Mouse (Mus musculus): ENCODE measurements around the gene Hsd17b7. TPM values are rescaled to one million over a fixed set of nuclear protein-coding genes. Genes with fewer than 3 reads are reported as not detected.
A peak's percentile ranks its signal among the peaks of the same experiment; 100 is the strongest.

Gene Hsd17b7
- total and polyA plus RNA-seq, 2 experiments from 2014 or later = 23.8 to 29.4 TPM

DNA sequence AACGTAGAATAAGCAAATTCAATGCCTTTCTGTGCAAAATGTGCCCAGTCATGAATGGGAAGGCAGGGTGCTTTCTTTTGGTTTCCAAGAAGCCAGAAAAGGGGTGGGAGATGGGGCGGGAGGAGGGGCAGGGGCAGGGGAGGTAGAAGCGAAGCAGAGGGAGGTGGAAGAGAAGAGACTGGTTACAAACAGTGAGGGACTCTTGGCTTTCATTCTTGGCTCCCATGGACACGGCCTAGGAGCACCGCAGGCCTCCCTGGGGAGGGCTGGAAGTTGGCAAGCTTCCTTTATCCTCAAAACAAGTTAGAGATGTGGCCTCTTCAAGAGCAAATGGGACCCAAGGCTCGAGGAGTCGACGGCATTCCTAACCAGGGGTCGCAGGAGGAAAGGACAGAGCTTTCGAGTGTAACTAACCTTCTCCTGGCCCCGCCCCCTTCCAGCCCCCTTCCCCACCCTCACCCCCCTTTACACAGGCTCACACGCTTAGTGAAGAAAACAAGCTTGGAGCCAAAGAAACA, 40.5 kb downstream of the Hsd17b7 start, which contains the start of gene Ccdc190:
Ccdc190 (plus strand) TSS at position 195 of the 518 bp plus-strand sequence.
- 0 out of 2 replicates have a peak within 1 kb of the TSS, but pooled peaks have one; percentile 6 for H3K4me3 ChIP-seq (ENCODE audit: low read length)
- peak; percentile 91 for ATAC-seq
- H3K9ac ChIP-seq (replicated peaks; ENCODE audit: low read length) = no peak within 1 kb of the TSS; the same call in 1 of the 2 replicates
- peak within 1 kb of the TSS; percentile 70 for H3K27ac ChIP-seq
- H3K36me3 ChIP-seq (ENCODE audit: insufficient read depth, low read length) = no peaks in the 10 kb centered on the region
- no peaks in the 10 kb centered on the region for H3K9me3 ChIP-seq (ENCODE audit: low read length)
- no peaks in the 10 kb centered on the region for H3K4me1 ChIP-seq (ENCODE audit: insufficient read depth, low read length)
- WGBS = 10% methylated on average over 12 of the region's 12 CpGs
- peak within 1 kb of the TSS; percentile 45 for H3K4me2 ChIP-seq (ENCODE audit: low read depth, low read length)
- TF ChIP-seq CTCF (IDR thresholded peaks at IDR 0.05; ENCODE audit: low read depth) = no peak
- H3K27me3 ChIP-seq (ENCODE audit: insufficient read depth, low read length) = no peaks in the 10 kb centered on the region
- DNase-seq (ENCODE audit: low spot score) = peak; percentile 80

DNA sequence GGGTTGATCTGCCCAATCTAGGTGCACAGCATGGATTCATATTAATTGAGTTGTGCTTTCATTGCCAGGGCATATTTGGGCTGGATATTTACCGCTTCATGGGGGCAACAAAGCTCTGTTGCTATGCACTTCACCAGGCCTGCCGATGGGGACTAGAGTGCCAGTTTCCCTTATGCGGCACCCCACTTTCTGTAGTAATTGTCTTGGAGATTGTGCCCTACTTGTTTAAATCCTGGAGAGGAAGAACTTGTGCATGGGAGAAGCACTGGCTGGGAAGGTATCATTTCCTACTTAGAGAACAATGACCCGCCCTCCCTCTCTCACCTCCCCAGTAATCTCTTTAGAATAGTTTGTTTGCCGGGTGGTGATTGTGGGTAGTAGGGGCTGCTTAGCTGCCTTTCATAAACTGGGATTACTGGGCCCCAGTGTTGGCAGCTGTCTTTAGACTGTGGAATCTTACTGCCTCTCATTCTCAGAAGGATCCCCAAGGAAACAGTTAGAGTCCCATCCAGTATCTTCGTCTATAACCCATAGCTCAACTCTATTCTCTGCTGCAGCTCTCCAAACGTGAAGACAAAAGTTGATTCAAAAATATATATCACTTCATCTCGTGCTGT, 41.2 kb downstream of the Hsd17b7 start:
- Histone ChIP-seq H3K9ac (replicated peaks; ENCODE audit: low read length) (no peak overlapping the region), H3K36me3 (ENCODE audit: insufficient read depth, low read length) (no peaks in the 10 kb centered on the region), H3K4me1 (ENCODE audit: insufficient read depth, low read length) (no peaks in the 10 kb centered on the region), H3K9me3 (ENCODE audit: low read length) (no peaks in the 10 kb centered on the region), H3K4me3 (ENCODE audit: low read length) (no peak overlapping the region), H3K27ac (peak overlapping the region; percentile 70), H3K4me2 (ENCODE audit: low read depth, low read length) (peak overlapping the region; percentile 45), H3K27me3 (ENCODE audit: insufficient read depth, low read length) (no peaks in the 10 kb centered on the region)
- DNase-seq (ENCODE audit: low spot score) (peak; percentile 30), ATAC-seq (peak; percentile 60)
- 39% methylated on average over 8 of the region's 8 CpGs for WGBS
- no peak for TF ChIP-seq CTCF (IDR thresholded peaks at IDR 0.05; ENCODE audit: low read depth)

DNA sequence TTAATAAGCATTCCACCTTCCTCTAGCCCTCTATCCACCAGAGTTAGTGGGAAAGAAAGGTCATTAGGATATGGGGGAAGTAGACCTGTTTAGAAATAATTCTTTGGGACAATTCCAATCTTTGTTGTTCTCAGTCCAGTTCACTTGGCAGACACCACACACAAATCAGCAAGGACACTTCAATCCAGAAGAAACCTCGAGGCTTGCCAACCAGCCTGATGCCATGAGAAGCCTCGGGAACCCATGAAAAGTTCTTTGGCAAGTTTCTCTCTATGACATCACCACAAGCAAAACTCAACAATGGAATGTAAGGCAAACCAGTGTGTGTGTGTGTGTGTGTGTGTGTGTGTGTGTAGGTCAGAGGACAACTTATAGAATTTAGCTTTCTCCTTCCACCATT, 44.5 kb downstream of the Hsd17b7 start:
- no peaks in the 10 kb centered on the region for H3K36me3 ChIP-seq (ENCODE audit: insufficient read depth, low read length)
- H3K9ac ChIP-seq (replicated peaks; ENCODE audit: low read length) = no peak overlapping the region
- no peak overlapping the region for H3K27ac ChIP-seq
- DNase-seq (ENCODE audit: low spot score) (peak; percentile 20), ATAC-seq (no peak)
- TF ChIP-seq CTCF (IDR thresholded peaks at IDR 0.05; ENCODE audit: low read depth) = no peak
- no peaks in the 10 kb centered on the region for H3K4me1 ChIP-seq (ENCODE audit: insufficient read depth, low read length)
- no peak overlapping the region for H3K4me3 ChIP-seq (ENCODE audit: low read length)
- 0 out of 2 replicates have a peak, but pooled peaks cover 4% of the 10 kb centered on the region for H3K27me3 ChIP-seq (ENCODE audit: insufficient read depth, low read length)
- 48% methylated on average over 2 of the region's 2 CpGs for WGBS
- H3K9me3 ChIP-seq (ENCODE audit: low read length) = no peaks in the 10 kb centered on the region
- no peak overlapping the region for H3K4me2 ChIP-seq (ENCODE audit: low read depth, low read length)

DNA sequence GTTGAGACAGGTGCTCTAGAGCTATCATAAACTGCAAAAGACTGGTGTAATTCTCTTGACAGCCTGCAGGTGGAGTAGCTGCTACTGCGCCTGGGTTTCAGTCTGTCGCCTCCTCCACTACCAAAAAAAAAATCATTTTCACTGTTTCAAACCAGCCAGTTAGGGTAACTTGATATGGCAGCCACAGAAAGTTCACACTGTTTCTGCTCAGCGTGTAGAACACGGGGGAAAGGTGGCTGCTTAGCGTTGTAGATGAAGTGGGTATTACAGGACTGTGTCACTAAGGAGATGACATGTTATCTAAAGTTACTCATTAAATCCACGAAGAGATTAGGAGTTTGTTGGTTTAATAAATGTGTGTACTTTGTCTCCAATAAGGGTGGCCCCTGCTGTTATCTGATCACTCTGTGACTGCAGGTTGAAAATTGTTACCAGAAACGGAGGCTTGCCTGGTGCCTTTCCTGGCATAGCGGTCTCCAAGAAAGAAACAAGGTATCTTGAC, 47.3 kb downstream of the Hsd17b7 start:
- DNase-seq (ENCODE audit: low spot score) (peak; percentile 66), ATAC-seq (no peak)
- peak; percentile 81 for TF ChIP-seq CTCF (IDR thresholded peaks at IDR 0.05; ENCODE audit: low read depth)
- H3K36me3 ChIP-seq (ENCODE audit: insufficient read depth, low read length) = no peaks in the 10 kb centered on the region
- no peak overlapping the region for H3K4me2 ChIP-seq (ENCODE audit: low read depth, low read length)
- H3K27me3 ChIP-seq (ENCODE audit: insufficient read depth, low read length) = 0 out of 2 replicates have a peak, but pooled peaks cover 4% of the 10 kb centered on the region
- no peak overlapping the region for H3K4me3 ChIP-seq (ENCODE audit: low read length)
- H3K4me1 ChIP-seq (ENCODE audit: insufficient read depth, low read length) = 0 out of 2 replicates have a peak, but pooled peaks cover 2% of the 10 kb centered on the region
- H3K27ac ChIP-seq = no peak overlapping the region
- 41% methylated on average over 8 of the region's 8 CpGs for WGBS
- no peaks in the 10 kb centered on the region for H3K9me3 ChIP-seq (ENCODE audit: low read length)
- no peak overlapping the region for H3K9ac ChIP-seq (replicated peaks; ENCODE audit: low read length)

DNA sequence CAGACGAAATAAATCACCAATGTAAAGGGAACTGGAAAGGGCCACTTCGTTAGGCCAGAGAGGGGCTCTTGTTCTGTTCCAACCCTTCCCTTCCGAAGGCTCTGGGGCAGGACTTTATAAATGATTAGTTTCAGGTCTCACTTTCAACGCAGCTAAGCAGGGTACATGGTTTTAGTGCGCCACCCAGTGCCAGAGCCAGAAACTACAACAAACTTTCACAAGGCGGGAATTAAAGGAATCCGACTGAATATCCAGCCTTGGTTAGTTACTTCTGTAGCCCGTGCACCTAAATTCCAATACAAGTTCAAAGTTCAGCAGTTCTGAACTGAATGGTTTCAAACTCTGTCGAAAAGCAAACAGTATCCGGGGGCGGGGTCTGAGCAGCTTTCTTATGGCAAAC, 49.8 kb downstream of the Hsd17b7 start:
- Histone ChIP-seq H3K4me2 (ENCODE audit: low read depth, low read length) (no peak overlapping the region), H3K9me3 (ENCODE audit: low read length) (no peaks in the 10 kb centered on the region), H3K36me3 (ENCODE audit: insufficient read depth, low read length) (no peaks in the 10 kb centered on the region), H3K4me3 (ENCODE audit: low read length) (no peak overlapping the region), H3K27ac (no peak overlapping the region), H3K9ac (replicated peaks; ENCODE audit: low read length) (no peak overlapping the region), H3K27me3 (ENCODE audit: insufficient read depth, low read length) (0 out of 2 replicates have a peak, but pooled peaks cover 4% of the 10 kb centered on the region), H3K4me1 (ENCODE audit: insufficient read depth, low read length) (0 out of 2 replicates have a peak, but pooled peaks cover 2% of the 10 kb centered on the region)
- TF ChIP-seq CTCF (IDR thresholded peaks at IDR 0.05; ENCODE audit: low read depth) = peak; percentile 90
- 4% methylated on average over 11 of the region's 11 CpGs for WGBS
- DNase-seq (ENCODE audit: low spot score) (peak; percentile 85), ATAC-seq (0 out of 2 replicates have a peak, but pooled peaks have one; percentile 55)

DNA sequence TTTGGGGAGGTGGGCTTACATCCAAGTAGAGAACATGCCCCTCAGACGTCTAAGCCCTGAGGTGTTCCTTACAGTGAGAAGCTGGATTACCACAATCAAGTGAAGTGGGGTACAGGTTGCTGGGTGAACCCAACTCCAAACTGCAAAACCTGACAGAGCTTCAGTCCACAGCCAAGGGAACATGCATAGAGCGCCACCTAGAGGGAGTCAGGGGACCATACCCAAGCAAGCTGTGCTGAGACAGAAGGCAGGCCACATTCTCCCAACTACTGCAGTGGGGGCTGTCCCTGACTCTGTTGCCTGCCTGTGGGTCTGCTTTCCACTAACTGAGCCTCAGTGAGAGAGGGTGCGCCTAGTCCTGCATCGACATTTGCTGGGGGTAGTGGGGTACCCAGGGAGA, 51.0 kb downstream of the Hsd17b7 start:
- 0 out of 2 replicates have a peak, but pooled peaks cover 4% of the 10 kb centered on the region for H3K27me3 ChIP-seq (ENCODE audit: insufficient read depth, low read length)
- DNase-seq (ENCODE audit: low spot score) (peak; percentile 84), ATAC-seq (peak; percentile 77)
- H3K9me3 ChIP-seq (ENCODE audit: low read length) = no peaks in the 10 kb centered on the region
- H3K9ac ChIP-seq (replicated peaks; ENCODE audit: low read length) = no peak overlapping the region
- no peaks in the 10 kb centered on the region for H3K36me3 ChIP-seq (ENCODE audit: insufficient read depth, low read length)
- no peak overlapping the region for H3K4me2 ChIP-seq (ENCODE audit: low read depth, low read length)
- 0 out of 2 replicates have a peak, but pooled peaks cover 2% of the 10 kb centered on the region for H3K4me1 ChIP-seq (ENCODE audit: insufficient read depth, low read length)
- no peak overlapping the region for H3K27ac ChIP-seq
- 27% methylated on average over 4 of the region's 4 CpGs for WGBS
- peak; percentile 91 for TF ChIP-seq CTCF (IDR thresholded peaks at IDR 0.05; ENCODE audit: low read depth)
- no peak overlapping the region for H3K4me3 ChIP-seq (ENCODE audit: low read length)

All from hindbrain, postnatal 0 days (tissue).